Mouse (Mus musculus): Measurements from ENCODE around the gene Cmc2.
A peak's percentile ranks its signal among the peaks of the same experiment; 100 is the strongest.

The Cmc2 gene

DNA sequence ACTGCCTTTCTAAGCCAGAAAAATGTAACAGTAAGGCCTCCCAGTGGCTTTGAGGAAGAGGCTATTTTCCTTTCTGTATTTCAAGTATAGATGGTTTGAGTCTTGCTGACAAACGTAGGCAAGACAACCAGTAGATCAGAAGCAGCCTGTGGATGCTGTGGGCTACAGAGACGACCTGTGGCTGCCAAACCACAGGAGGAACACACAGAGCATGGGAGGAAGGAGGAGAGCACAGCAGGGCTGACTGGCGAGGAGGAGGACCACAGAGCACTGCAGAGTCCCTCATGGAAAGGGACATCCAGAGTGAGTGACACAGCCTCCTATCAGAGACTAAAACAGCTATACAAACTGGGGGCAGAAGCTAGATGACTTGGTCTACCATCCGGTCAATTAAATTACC is 16.0 kb downstream of the Cmc2 start:
- no peak for DNase-seq

DNA sequence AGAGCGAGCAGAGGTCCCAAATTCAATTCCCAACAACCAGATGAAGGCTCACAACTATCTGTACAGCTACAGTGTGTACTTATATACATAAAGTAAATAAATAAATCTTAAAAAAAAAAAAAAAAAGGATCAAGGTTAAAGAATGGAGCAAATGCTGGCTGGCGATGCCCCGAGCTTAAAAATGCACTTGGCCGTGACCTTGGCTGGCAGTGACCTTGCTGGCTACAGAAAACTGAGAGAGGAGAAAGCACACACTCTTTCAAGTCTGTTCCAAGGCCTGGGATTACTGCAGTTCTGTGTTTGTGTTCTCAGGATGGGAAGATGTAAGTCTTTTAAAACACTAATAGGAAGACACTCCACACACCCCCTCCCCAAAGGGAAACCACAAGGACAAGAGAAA is 16.5 kb downstream of the Cmc2 start:
- DNase-seq = no peak

- no peak for DNase-seq
Measured at GRCm38 (mm10) chr8:116895521-116895920, 25.7 kb downstream of the Cmc2 start.

- DNase-seq = no peak
Measured at GRCm38 (mm10) chr8:116893938-116894337, 27.3 kb downstream of the Cmc2 start.

- DNase-seq = no peak
Measured at GRCm38 (mm10) chr8:116892636-116893035, 28.6 kb downstream of the Cmc2 start.

DNA sequence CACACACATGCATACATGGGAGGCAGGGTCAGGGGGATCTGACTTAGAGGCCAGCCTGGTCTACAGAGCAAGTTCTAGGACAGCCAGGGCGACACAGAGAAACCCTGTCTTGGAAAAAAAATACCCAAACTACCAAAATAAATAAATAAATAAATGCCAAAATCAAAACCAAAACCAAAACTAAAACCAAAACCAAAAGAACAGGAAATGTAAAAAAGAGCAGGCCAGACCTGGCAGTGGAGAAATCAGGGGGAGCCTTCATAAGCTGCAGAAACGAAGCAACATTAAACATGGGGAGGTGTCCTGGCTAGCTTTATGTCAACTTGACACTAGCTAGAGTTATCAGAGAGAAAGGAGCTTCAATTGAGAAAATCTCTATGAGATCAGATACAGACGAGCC is 29.1 kb downstream of the Cmc2 start:
- DNase-seq = no peak

GRCm38 (mm10) chr8:116891446-116891845 is 29.8 kb downstream of the Cmc2 start:
- DNase-seq = no peak

GRCm38 (mm10) chr8:116887813-116888212 is 33.4 kb downstream of the Cmc2 start:
- no peak for DNase-seq

DNA sequence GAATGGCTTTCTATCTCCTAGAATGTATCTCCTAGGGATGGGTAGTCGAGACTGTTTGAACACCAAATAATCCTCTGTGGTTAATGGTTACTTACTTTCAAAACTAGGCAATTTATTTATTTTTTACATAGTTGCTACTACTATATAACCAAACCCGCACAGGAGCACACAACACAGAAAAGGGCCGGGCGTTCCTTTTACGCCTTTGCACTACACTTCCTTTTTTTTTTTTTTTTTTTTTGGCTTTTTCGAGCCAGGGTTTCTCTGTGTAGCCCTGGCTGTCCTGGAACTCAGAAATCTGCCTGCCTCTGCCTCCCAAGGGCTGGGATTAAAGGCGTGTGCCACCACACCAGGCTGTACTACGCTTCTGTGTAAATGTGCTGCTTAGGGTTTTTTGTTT is 39.9 kb downstream of the Cmc2 start:
- DNase-seq = no peak

GRCm38 (mm10) chr8:116875798-116876450 is 45.3 kb downstream of the Cmc2 start:
- no peak for DNase-seq

DNA sequence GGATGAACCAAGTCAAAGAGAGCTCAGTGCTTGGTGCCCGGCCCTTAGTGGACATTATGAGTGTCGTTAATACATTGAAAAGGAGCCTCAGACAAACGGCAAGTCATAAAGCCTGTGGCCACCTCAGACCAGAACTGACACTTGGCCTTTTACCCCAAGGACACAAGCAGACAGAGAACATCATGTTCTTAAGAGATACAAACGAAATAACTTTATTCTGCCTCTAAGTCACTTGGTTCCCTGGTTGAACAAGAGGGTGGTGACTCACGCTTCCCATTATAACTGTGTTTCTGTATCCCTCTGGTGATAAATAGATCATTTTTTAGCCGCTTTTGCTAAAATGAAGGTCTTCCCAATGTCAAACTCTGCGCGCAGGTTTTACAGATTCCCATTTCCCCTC is 47.3 kb downstream of the Cmc2 start:
- no peak for DNase-seq

DNA sequence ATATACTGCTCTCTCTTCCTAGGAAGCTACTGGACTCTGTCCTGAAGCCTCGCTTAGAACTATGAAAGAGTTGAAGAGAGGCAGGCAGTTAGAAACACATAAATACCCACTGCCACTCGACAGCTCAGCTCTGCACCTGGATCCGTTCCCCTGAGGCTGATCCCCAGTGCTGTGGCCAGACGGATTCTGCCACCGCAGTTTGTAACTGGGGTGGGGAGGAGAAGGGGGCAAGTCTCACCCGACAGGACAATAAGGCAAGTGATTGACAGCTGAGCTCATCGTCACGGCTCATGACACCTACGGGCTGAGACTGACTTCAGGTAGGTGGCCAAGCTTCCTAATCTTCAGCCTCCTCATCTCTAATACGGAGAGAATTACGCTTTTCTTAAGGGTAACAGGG is 47.7 kb downstream of the Cmc2 start:
- no peak for DNase-seq

- DNase-seq = peak; percentile 43
Measured at GRCm38 (mm10) chr8:116872761-116873342, 48.4 kb downstream of the Cmc2 start.

DNA sequence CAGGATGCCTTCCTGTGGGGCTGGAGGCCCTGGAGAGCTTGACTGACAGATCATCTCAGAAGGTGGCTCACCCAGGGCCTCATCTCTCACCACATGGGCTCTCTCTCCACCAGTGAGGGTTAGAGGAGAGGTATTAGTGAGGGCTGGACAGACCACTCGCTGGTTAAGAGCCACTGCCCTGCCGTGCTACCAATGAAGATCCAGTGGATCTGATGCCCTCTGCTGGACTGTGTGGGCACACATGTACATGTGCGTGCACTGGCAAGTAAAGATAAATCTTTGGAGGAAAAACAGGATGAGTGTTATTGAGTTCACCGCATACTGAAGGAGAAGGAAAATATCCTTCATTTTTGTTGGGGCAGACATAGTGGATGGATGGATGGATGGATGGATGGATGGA is 52.6 kb downstream of the Cmc2 start:
- DNase-seq = peak; percentile 71

GRCm38 (mm10) chr8:116867321-116867720 is 53.9 kb downstream of the Cmc2 start:
- peak; percentile 59 for DNase-seq

- DNase-seq = peak; percentile 62
Measured at GRCm38 (mm10) chr8:116866118-116866903, 54.9 kb downstream of the Cmc2 start.

DNA sequence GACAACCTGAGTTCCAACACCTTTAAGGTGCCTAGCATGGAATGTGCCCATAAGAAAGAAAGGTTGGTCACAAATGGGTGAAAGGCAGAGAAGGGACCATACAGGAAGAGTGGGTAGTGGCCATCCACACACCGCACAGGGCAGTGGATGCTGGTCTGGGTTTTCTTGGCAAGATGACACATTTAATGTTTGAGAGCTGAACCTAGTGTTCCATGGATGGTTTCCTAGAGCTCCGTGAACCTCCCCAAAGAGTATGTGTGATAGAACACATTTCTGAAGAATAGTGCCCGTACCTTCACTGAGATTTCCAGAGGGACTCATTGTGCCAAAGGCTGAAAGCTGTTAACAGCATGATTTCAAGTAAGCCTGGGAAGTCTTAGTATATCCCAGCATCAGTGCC is 56.7 kb downstream of the Cmc2 start:
- no peak for DNase-seq

DNA sequence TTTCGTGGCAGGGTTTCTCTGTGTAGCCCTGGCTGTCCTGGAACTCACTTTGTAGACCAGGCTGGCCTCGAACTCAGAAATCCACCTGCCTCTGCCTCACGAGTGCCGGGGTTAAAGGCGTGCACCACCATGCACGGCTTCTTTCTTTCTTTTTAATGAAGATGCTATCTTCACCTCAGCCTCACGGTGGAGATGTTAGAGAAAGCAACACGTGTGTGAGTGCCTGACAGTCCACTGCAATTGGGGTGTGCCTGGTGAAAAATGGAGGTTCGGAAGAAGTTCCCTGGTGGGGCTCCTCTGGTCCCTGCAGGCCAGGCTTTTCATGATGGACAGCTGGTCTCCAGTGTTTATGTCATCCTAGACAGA is 57.2 kb downstream of the Cmc2 start:
- no peak for DNase-seq

DNA sequence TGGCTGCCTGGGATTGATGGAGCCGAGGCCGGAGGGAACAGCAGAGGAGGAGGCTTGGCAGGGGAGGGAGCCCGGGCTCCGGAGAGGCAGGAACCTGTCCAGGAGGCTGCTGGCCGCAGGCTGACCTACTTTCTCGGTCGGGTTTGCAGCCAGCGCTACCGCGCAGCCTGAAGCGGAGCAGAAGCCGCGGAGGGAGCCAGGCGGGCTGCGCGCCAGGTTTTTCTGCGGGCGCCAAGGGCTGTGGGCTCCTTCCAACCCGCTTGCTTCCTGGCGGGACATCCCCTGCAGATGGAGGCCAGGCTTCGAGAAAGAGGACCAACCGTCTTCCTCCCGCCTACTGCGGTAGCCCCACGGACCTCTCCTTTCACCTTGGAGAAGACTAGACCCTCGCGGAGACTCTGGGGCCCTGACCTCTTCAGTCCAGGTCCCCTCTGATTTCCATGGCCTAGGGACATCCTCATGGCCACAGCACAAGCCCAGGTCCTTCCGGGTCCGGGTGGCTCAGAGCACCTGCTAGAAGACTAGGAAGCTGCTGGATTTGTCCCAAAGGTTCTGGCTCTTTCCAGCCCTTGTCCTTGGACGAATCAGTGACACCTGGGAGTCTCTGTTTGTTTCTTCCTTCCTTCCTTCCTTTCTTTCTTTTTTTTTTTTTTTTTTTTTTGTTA is 57.8 kb downstream of the Cmc2 start:
- peak; percentile 81 for DNase-seq

- no peak for DNase-seq
Measured at GRCm38 (mm10) chr8:116862191-116862590, 59.1 kb downstream of the Cmc2 start.

DNA sequence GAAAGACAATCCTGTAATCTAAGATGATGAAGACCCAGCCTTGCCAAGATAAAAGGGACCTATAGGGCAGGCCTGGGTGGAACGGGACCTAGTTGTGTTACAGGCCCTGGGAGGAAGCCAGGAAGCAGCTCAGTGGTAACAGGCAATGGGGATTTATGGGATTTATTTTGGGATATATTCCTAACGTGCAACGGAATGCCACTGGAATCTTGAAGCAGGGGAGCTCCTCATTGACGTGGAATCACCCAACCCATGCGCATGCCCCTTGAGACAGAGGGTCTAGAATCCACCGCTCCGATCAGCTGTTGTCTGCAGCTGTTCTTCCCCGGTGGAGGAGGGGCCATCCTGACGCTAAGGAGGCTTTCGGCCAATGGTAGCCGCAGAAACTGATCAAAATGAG is 69.2 kb downstream of the Cmc2 start:
- no peak for DNase-seq

DNA sequence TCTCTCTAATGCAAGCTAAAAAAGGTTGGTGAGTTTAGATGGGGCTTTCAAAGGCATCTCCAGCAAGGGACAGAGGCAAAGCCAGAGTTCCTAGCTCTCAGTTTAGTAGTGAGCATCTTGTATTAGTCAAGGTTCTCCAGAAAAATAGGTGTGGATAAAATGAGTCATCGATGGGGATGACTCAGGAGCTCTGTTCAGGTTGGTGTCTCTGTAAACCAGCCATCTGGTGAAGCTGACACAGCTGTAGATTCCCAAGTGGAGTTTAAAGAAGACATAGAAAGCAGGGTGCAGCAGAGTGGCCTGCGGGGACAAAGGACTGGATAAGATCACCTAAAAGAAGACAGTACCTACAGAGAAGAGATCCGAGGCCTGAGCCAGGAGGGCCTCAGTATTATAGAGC is 73.2 kb downstream of the Cmc2 start:
- no peak for DNase-seq

- DNase-seq = no peak
Measured at GRCm38 (mm10) chr8:116842678-116843077, 78.6 kb downstream of the Cmc2 start.
